ENCODE assay signal across 12 mouse cellular contexts in the genomic region with DNA sequence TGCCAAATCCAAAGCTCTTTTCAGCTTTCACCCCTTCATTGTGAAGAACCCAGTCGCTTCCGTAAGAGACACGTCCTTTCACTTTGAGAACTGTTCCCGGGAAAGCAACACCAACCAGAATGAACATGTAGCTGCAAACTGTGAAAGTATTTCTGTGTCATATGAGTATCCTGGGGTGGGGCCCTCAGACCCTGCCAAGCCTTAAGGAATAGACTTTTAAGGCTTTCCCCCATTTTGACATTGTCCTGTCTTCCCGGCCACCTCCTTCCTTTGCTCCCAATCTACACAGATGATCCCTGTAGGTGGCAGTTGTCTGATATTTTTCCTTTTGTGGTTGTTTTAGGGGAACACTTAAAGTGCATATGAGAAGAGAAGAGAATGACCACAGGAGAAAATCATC. TPM values are rescaled to one million over a fixed set of nuclear protein-coding genes. Genes with fewer than 3 reads are reported as not detected.
DNase-seq lines count a peak whose midpoint lies in the region; ATAC-seq lines count a peak whose summit lies in the region.
"Had no signal": no experiment of that assay in that cellular context is flagged by ENCODE, and none has a peak within 500 bp of the region (broad histone marks: within the 10 kb centered on the region; RNA-seq: fewer than 3 reads in every experiment).

No protein-coding gene starts in this region.

- ATAC-seq in hindbrain, embryonic 13.5 days (ENCODE audit: low FRiP score) = no peak
- ATAC-seq in hindbrain, embryonic 11.5 days (ENCODE audit: low FRiP score) = no peak
- ATAC-seq in neural tube, embryonic 15.5 days (ENCODE audit: low FRiP score) = no peak

- intact Hi-C loops in heart, postnatal 36 days (cut with DNase I) = no loop called here

- peak overlapping the region; percentile 51 for H3K4me2 ChIP-seq in hindbrain, embryonic 13.5 days
- H3K4me2 ChIP-seq in hindbrain, embryonic 11.5 days (replicated peaks; ENCODE audit: low read depth, low read length) = no peak overlapping the region
- H3K4me2 ChIP-seq in neural tube, embryonic 15.5 days = peak overlapping the region; percentile 40

- H3K27me3 ChIP-seq in hindbrain, embryonic 13.5 days = no peaks in the 10 kb centered on the region
- H3K27me3 ChIP-seq in hindbrain, embryonic 11.5 days (ENCODE audit: control insufficient read depth, insufficient read depth, low read length) = no peaks in the 10 kb centered on the region
- H3K27me3 ChIP-seq in neural tube, embryonic 15.5 days (replicated peaks) = no peaks in the 10 kb centered on the region
- no peaks in the 10 kb centered on the region for H3K27me3 ChIP-seq in limb, embryonic 10.5 days (ENCODE audit: low read depth, poor library complexity, severe bottlenecking)

- peak overlapping the region; percentile 88 for H3K27ac ChIP-seq in hindbrain, embryonic 13.5 days
- no peak overlapping the region for H3K27ac ChIP-seq in hindbrain, embryonic 11.5 days (ENCODE audit: low read depth, low read length)
- H3K27ac ChIP-seq in neural tube, embryonic 15.5 days (replicated peaks) = peak overlapping the region; percentile 77
- H3K27ac ChIP-seq in limb, embryonic 10.5 days = no peak overlapping the region

- no peak for DNase-seq in hindbrain, embryonic 11.5 days (ENCODE audit: low spot score)
- peak; percentile 37 to 56 for DNase-seq in cerebellum, adult 18-20 months
- peak; percentile 14 to 42 for DNase-seq in heart, postnatal 36 days
- no peak for DNase-seq in kidney, postnatal 10 days
- DNase-seq in spleen, postnatal 10 days (ENCODE audit: low spot score in 2 of 2) = no peak
- no peak for DNase-seq in limb, embryonic 10.5 days (ENCODE audit: low spot score)
- DNase-seq: retina, postnatal 1 day had no signal

- H3K36me3 ChIP-seq in hindbrain, embryonic 13.5 days = peaks cover 9% of the 10 kb centered on the region; the same call in 1 of the 2 replicates
- H3K36me3 ChIP-seq in hindbrain, embryonic 11.5 days (ENCODE audit: control insufficient read depth, insufficient read depth, low read length) = 0 out of 2 replicates have a peak, but pooled peaks cover 3% of the 10 kb centered on the region
- H3K36me3 ChIP-seq in neural tube, embryonic 15.5 days = no peaks in the 10 kb centered on the region
- H3K36me3 ChIP-seq in limb, embryonic 10.5 days = no peaks in the 10 kb centered on the region; the same call in 1 of the 2 replicates

- 52% methylated on average over 5 of the region's 5 CpGs for WGBS in hindbrain, embryonic 13.5 days
- WGBS in hindbrain, embryonic 11.5 days = 91% methylated on average over 5 of the region's 5 CpGs
- WGBS in neural tube, embryonic 15.5 days = 45% methylated on average over 5 of the region's 5 CpGs
- WGBS in limb, embryonic 10.5 days = 94% methylated on average over 5 of the region's 5 CpGs

- H3K4me3 ChIP-seq in hindbrain, embryonic 13.5 days = peak overlapping the region; percentile 40
- no peak overlapping the region for H3K4me3 ChIP-seq in hindbrain, embryonic 11.5 days (ENCODE audit: low read depth, low read length)
- peak overlapping the region; percentile 35 for H3K4me3 ChIP-seq in neural tube, embryonic 15.5 days (replicated peaks)
- no peak overlapping the region for H3K4me3 ChIP-seq in limb, embryonic 10.5 days

- no peaks in the 10 kb centered on the region for H3K9me3 ChIP-seq in hindbrain, embryonic 13.5 days
- no peaks in the 10 kb centered on the region for H3K9me3 ChIP-seq in hindbrain, embryonic 11.5 days (ENCODE audit: control insufficient read depth, low read length)
- no peaks in the 10 kb centered on the region for H3K9me3 ChIP-seq in neural tube, embryonic 15.5 days (replicated peaks)
- H3K9me3 ChIP-seq in limb, embryonic 10.5 days (replicated peaks) = no peaks in the 10 kb centered on the region

- H3K4me1 ChIP-seq in hindbrain, embryonic 13.5 days (replicated peaks) = peaks cover 19% of the 10 kb centered on the region
- H3K4me1 ChIP-seq in hindbrain, embryonic 11.5 days (replicated peaks; ENCODE audit: control insufficient read depth, insufficient read depth, low read length) = no peaks in the 10 kb centered on the region
- peaks cover 4% of the 10 kb centered on the region; the same call in 1 of the 2 replicates for H3K4me1 ChIP-seq in neural tube, embryonic 15.5 days
- no peaks in the 10 kb centered on the region; the same call in 1 of the 2 replicates for H3K4me1 ChIP-seq in limb, embryonic 10.5 days

- peak overlapping the region; percentile 77 for H3K9ac ChIP-seq in hindbrain, embryonic 13.5 days
- H3K9ac ChIP-seq in hindbrain, embryonic 11.5 days (ENCODE audit: low read depth, low read length) = no peak overlapping the region
- H3K9ac ChIP-seq in neural tube, embryonic 15.5 days (replicated peaks) = peak overlapping the region; percentile 29

RNA-seq across cellular contexts. Expression of a gene that starts 5.3 kb away (rescaled TPM):
- polyA plus RNA-seq in hindbrain, embryonic 13.5 days (2015; fragmentation: Nextera tagmentation; extraction: Ambion mirVana) = not detected in 2 replicates
- not detected in 2 replicates for polyA plus RNA-seq in hindbrain, embryonic 11.5 days (2014; fragmentation: Nextera tagmentation; extraction: Ambion mirVana)
- not detected for total RNA-seq in heart, postnatal 36 days (2021)
- not detected in 2 replicates for polyA plus RNA-seq in neural tube, embryonic 15.5 days (2015; fragmentation: Nextera tagmentation; extraction: Ambion mirVana)
- polyA plus RNA-seq in limb, embryonic 10.5 days (2016; fragmentation: Nextera tagmentation; extraction: Ambion mirVana) = not detected in 2 replicates
- total RNA-seq: liver, adult 2 months; MEL had no signal
- polyA plus RNA-seq: heart, embryonic 14.5 days; liver, adult 2 months had no signal

Comparison
In these comparisons a context has a peak if more than half of its experiments do, and no peak if none do; other contexts are left out.
1. H3K27ac ChIP-seq: peak in hindbrain, embryonic 13.5 days (single experiment) and neural tube, embryonic 15.5 days (single experiment); none in hindbrain, embryonic 11.5 days (single experiment) and limb, embryonic 10.5 days (single experiment).
2. H3K4me3 ChIP-seq: peak in hindbrain, embryonic 13.5 days (single experiment) and neural tube, embryonic 15.5 days (single experiment); none in hindbrain, embryonic 11.5 days (single experiment) and limb, embryonic 10.5 days (single experiment).
3. DNase-seq: peak in cerebellum, adult 18-20 months (2 of 2) and heart, postnatal 36 days (2 of 2); none in hindbrain, embryonic 11.5 days (single experiment), kidney, postnatal 10 days (single experiment), spleen, postnatal 10 days (0 of 2) and limb, embryonic 10.5 days (single experiment).